Mouse (Mus musculus): ENCODE results near the gene AC192777.2. TPM values are rescaled to one million over a fixed set of nuclear protein-coding genes. Genes with fewer than 3 reads are reported as not detected.
"Not testable (repeated sequence)": the region's sequence is repeated elsewhere in the genome, so short reads cannot be mapped to it uniquely, and the experiment has no call there.

The AC192777.2 gene
- total RNA-seq (2021) = not detected in 2 replicates
- long read RNA-seq = 0 reads

- not testable (repeated sequence) for DNase-seq
These were observed at the start of gene AC192777.2 for GRCm38 (mm10) chr17:40095150-40095549. AC192777.2 (plus strand) TSS chr17:40095450.

- not testable (repeated sequence) for DNase-seq
These were observed 20.9 kb downstream of the AC192777.2 start for GRCm38 (mm10) chr17:40116172-40116571.

- not testable (repeated sequence) for DNase-seq
These were observed 21.6 kb downstream of the AC192777.2 start for GRCm38 (mm10) chr17:40116877-40117276.

Small RNA genes within 50 kb of the gene (microRNA-seq; reads per million reads assigned to microRNA genes)
- gene Gm26376 = 0 reads per million in 2 experiments

Other genes starting within 250 kb of the AC192777.2 start
- not detected in 2 replicates for gene Esp38, start 144.9 kb upstream of the AC192777.2 start, total RNA-seq (2021)
- not detected in 2 replicates for gene Pgk2, start 113.2 kb downstream of the AC192777.2 start, total RNA-seq (2021)
- gene Crisp3, start 146.8 kb downstream of the AC192777.2 start, total RNA-seq (2021) = not detected in 2 replicates
- gene Crisp1, start 223.8 kb downstream of the AC192777.2 start, total RNA-seq (2021) = not detected in 2 replicates